Mouse (Mus musculus): ENCODE data around the gene Cry1. TPM values are rescaled to one million over a fixed set of nuclear protein-coding genes. Genes with fewer than 3 reads are reported as not detected.

Cry1 gene
- polyA plus RNA-seq (2017; shearing (Covaris generic)), result 3.4 TPM

GRCm38 (mm10) chr10:85184964-85185608 is at the start of gene Cry1:
TSS of gene Cry1 (minus strand) at chr10:85185064.

GRCm38 (mm10) chr10:85127395-85128287 is 57.2 kb downstream of the Cry1 start, which contains the start of gene Mterf2:
TSS of gene Mterf2 (minus strand) at chr10:85128027.

GRCm38 (mm10) chr10:85102247-85103084 is 82.4 kb downstream of the Cry1 start, which contains the start of the genes Fhl4 and Tmem263:
TSS of gene Fhl4 (minus strand) at chr10:85102495.
TSS of gene Tmem263 (plus strand) at chr10:85102627.

Other genes starting within 250 kb of the Cry1 start
- 1.1 TPM for gene Fhl4, start 82.6 kb downstream of the Cry1 start, polyA plus RNA-seq (2017; shearing (Covaris generic))
- gene Tmem263, start 82.4 kb downstream of the Cry1 start, polyA plus RNA-seq (2017; shearing (Covaris generic)), result 8.6 TPM
- gene Mterf2, start 57.0 kb downstream of the Cry1 start, polyA plus RNA-seq (2017; shearing (Covaris generic)), result 28.4 TPM
- gene Btbd11, start 201.8 kb upstream of the Cry1 start, polyA plus RNA-seq (2017; shearing (Covaris generic)), result 3.6 TPM

All from CD4-positive, CD25-positive, alpha-beta regulatory T cell, adult 9 weeks (primary cell).